Mouse (Mus musculus): ENCODE results near the gene Lrrc75a. TPM values are rescaled to one million over a fixed set of nuclear protein-coding genes. Genes with fewer than 3 reads are reported as not detected.

Lrrc75a gene
- total and polyA plus RNA-seq, 3 experiments = 7.0 to 8.9 TPM; not detected in 1

- no peak overlapping the region for H3K4me3 ChIP-seq (ENCODE audit: control insufficient read depth in 1 of 2, insufficient read depth in 1 of 2, low read depth in 2 of 2, low read length in 2 of 2)
- peaks cover 0 to 16% of the 10 kb centered on the region in 2 experiments; a peak in 2 of 4 replicates for H3K36me3 ChIP-seq (ENCODE audit: control insufficient read depth in 1 of 2, insufficient read depth in 2 of 2, low read length in 2 of 2)
- H3K27ac ChIP-seq (ENCODE audit: control insufficient read depth, low read depth, low read length) = no peak overlapping the region
Observed at GRCm38 (mm10) chr11:62664250-62664649, 15.9 kb upstream of the Lrrc75a start.

DNA sequence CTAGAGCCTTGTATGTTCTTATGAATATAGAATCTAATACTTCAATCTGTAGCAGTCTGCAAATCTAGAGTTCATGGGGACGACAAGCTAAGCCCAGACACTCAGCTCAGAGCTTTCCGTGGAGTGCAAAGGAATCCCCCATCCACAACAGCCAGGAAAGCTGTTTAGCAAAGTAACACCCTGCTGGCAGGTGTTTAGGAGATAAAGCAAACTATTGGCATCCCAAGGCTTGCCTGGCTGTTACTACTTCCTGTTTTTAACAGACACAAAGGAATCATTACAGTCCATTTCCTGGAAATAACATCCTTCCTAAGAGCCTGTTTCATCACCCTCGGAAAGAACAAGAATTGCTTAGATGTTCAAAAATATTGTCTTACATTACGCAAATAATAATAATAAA lies 12.6 kb upstream of the Lrrc75a start:
- Histone ChIP-seq H3K4me3 (ENCODE audit: control insufficient read depth in 1 of 2, insufficient read depth in 1 of 2, low read depth in 2 of 2, low read length in 2 of 2) (no peak overlapping the region), H3K27ac (ENCODE audit: control insufficient read depth, low read depth, low read length) (no peak overlapping the region), H3K9ac (ENCODE audit: control insufficient read depth, low read depth, low read length, poor library complexity, severe bottlenecking) (no peak overlapping the region), H3K79me2 (ENCODE audit: control insufficient read depth, insufficient read depth, low read length, poor library complexity) (peaks cover 2% of the 10 kb centered on the region; the same call in 1 of the 2 replicates), H3K36me3 (ENCODE audit: control insufficient read depth in 1 of 2, insufficient read depth in 2 of 2, low read length in 2 of 2) (peaks cover 0 to 16% of the 10 kb centered on the region in 2 experiments; a peak in 2 of 4 replicates), H3K27me3 (ENCODE audit: control insufficient read depth in 1 of 2, insufficient read depth in 2 of 2, low read length in 2 of 2) (no peaks in the 10 kb centered on the region), H3K9me3 (replicated peaks; ENCODE audit: insufficient read depth, low read length) (no peaks in the 10 kb centered on the region), H3K4me1 (ENCODE audit: control insufficient read depth in 1 of 2, insufficient read depth in 2 of 2, low read length in 2 of 2) (peaks cover 4 to 17% of the 10 kb centered on the region in 2 experiments)
- DNase-seq (ENCODE audit: low read depth, low spot score) = peak; percentile 71
- TF ChIP-seq CHD2 (IDR thresholded peaks at IDR 0.05; ENCODE audit: low read length) = no peak
- peak; percentile 58; the same call in 1 of the 2 replicates for TF ChIP-seq MYB (IDR thresholded peaks at IDR 0.05; ENCODE audit: low read depth, low read length)
- no peak for TF ChIP-seq MAFK (IDR thresholded peaks at IDR 0.05; ENCODE audit: borderline replicate concordance, low read depth, low read length)
- no peak for TF ChIP-seq ZNF384 (IDR thresholded peaks at IDR 0.05; ENCODE audit: low read depth, low read length)
- no peak for TF ChIP-seq TBP (IDR thresholded peaks at IDR 0.05; ENCODE audit: low read depth, low read length)
- TF ChIP-seq GATA1 (IDR thresholded peaks at IDR 0.05; ENCODE audit: low read depth, low read length) = peak; percentile 67; the same call in 1 of the 2 replicates
- TF ChIP-seq EP300 (IDR thresholded peaks at IDR 0.05; ENCODE audit: low read depth in 1 of 2, low read length in 2 of 2) = peak; percentile 75 to 77
- TF ChIP-seq E2F4 (IDR thresholded peaks at IDR 0.05; ENCODE audit: borderline replicate concordance, low read depth, low read length) = no peak
- no peak for TF ChIP-seq MEF2A (IDR thresholded peaks at IDR 0.05; ENCODE audit: extremely low read depth, insufficient replicate concordance, low read depth, low read length, poor library complexity, severe bottlenecking)
- no peak for TF ChIP-seq MAX (IDR thresholded peaks at IDR 0.05; ENCODE audit: low read length)
- no peak for TF ChIP-seq SMC3 (IDR thresholded peaks at IDR 0.05; ENCODE audit: low read depth, low read length)
- TF ChIP-seq NELFE (IDR thresholded peaks at IDR 0.05; ENCODE audit: low read depth, low read length) = no peak
- TF ChIP-seq NRF1 (IDR thresholded peaks at IDR 0.05; ENCODE audit: insufficient read depth, low read depth, low read length, poor library complexity, severe bottlenecking) = no peak
- TF ChIP-seq USF1 (IDR thresholded peaks at IDR 0.05; ENCODE audit: low read depth, low read length) = no peak
- no peak for TF ChIP-seq UBTF (IDR thresholded peaks at IDR 0.05; ENCODE audit: borderline replicate concordance, insufficient read depth, low read depth, low read length)
- 0 out of 2 replicates have a peak, but pooled peaks have one; percentile 29 for TF ChIP-seq MYC (IDR thresholded peaks at IDR 0.05; ENCODE audit: low read depth, low read length)
- no peak for TF ChIP-seq ZKSCAN1 (IDR thresholded peaks at IDR 0.05; ENCODE audit: low read depth, low read length)
- no peak for TF ChIP-seq CHD1 (IDR thresholded peaks at IDR 0.05; ENCODE audit: low read depth, low read length)
- peak; percentile 41; the same call in 1 of the 2 replicates for TF ChIP-seq TCF12 (IDR thresholded peaks at IDR 0.05; ENCODE audit: low read depth, low read length)
- TF ChIP-seq JUND (IDR thresholded peaks at IDR 0.05; ENCODE audit: low read depth, low read length) = no peak
- no peak for TF ChIP-seq ZMIZ1 (IDR thresholded peaks at IDR 0.05; ENCODE audit: low read depth, low read length)
- TF ChIP-seq CTCF (IDR thresholded peaks at IDR 0.05 in 2 of 3, conservative IDR thresholded peaks at IDR 0.05 in 1 of 3; ENCODE audit: control insufficient read depth in 1 of 3, insufficient read depth in 1 of 3, low read depth in 2 of 3, low read length in 3 of 3, poor library complexity in 1 of 3, severe bottlenecking in 1 of 3) = no peak
- TF ChIP-seq POLR2AphosphoS2 (IDR thresholded peaks at IDR 0.05; ENCODE audit: low read length) = no peak
- TF ChIP-seq ZC3H11A (IDR thresholded peaks at IDR 0.05; ENCODE audit: low read depth, low read length) = no peak
- TF ChIP-seq MAZ (IDR thresholded peaks at IDR 0.05; ENCODE audit: low read depth, low read length) = no peak
- peak; percentile 50; the same call in 1 of the 2 replicates for TF ChIP-seq ELF1 (IDR thresholded peaks at IDR 0.05; ENCODE audit: low read depth, low read length)
- TF ChIP-seq TAL1 (IDR thresholded peaks at IDR 0.05; ENCODE audit: low read length) = peak; percentile 74
- TF ChIP-seq MXI1 (IDR thresholded peaks at IDR 0.05; ENCODE audit: low read depth, low read length) = no peak
- TF ChIP-seq ETS1 (IDR thresholded peaks at IDR 0.05; ENCODE audit: low read depth, low read length) = 0 out of 2 replicates have a peak, but pooled peaks have one; percentile 50
- peak; percentile 55; the same call in 1 of the 2 replicates for TF ChIP-seq RCOR1 (IDR thresholded peaks at IDR 0.05; ENCODE audit: low read depth, low read length)
- no peak for TF ChIP-seq SIN3A (IDR thresholded peaks at IDR 0.05; ENCODE audit: low read length)

More at GRCm38 (mm10) chr11:62664250-62664649, 15.9 kb upstream of the Lrrc75a start:
- H3K9me3 ChIP-seq (replicated peaks; ENCODE audit: insufficient read depth, low read length) = no peaks in the 10 kb centered on the region
- no peaks in the 10 kb centered on the region for H3K79me2 ChIP-seq (ENCODE audit: control insufficient read depth, insufficient read depth, low read length, poor library complexity)
- no peak for DNase-seq (ENCODE audit: low read depth, low spot score)
- H3K27me3 ChIP-seq (ENCODE audit: control insufficient read depth in 1 of 2, insufficient read depth in 2 of 2, low read length in 2 of 2) = no peaks in the 10 kb centered on the region
- TF ChIP-seq SIN3A (IDR thresholded peaks at IDR 0.05; ENCODE audit: low read length) (no peak), ETS1 (IDR thresholded peaks at IDR 0.05; ENCODE audit: low read depth, low read length) (0 out of 2 replicates have a peak, but pooled peaks have one; percentile 6), TCF12 (IDR thresholded peaks at IDR 0.05; ENCODE audit: low read depth, low read length) (peak; percentile 43; the same call in 1 of the 2 replicates)
- no peak overlapping the region for H3K9ac ChIP-seq (ENCODE audit: control insufficient read depth, low read depth, low read length, poor library complexity, severe bottlenecking)
- peaks cover 4 to 17% of the 10 kb centered on the region in 2 experiments for H3K4me1 ChIP-seq (ENCODE audit: control insufficient read depth in 1 of 2, insufficient read depth in 2 of 2, low read length in 2 of 2)
